10 mouse cellular contexts compared by ENCODE assay signal in genomic region chr17:86832562-86833327, GRCm38 (mm10).
DNase-seq lines count a peak whose midpoint lies in the region; ATAC-seq lines count a peak whose summit lies in the region.
"Had no signal": no experiment of that assay in that cellular context is flagged by ENCODE, and none has a peak within 500 bp of the region (broad histone marks: within the 10 kb centered on the region; RNA-seq: fewer than 3 reads in every experiment).

No protein-coding gene starts in this region.

- no peak for ATAC-seq in kidney, embryonic 16.5 days (ENCODE audit: low FRiP score, low TSS enrichment)
- ATAC-seq in megakaryocyte-erythroid progenitor cell, adult 5-6 weeks (replicated peaks; ENCODE audit: low FRiP score, low TSS enrichment, poor library complexity, severe bottlenecking), result 0 out of 2 replicates have a peak, but pooled peaks have one; percentile 40

- H3K4me2 ChIP-seq in kidney, embryonic 16.5 days (replicated peaks; ENCODE audit: low read depth, low read length), result no peak overlapping the region
- H3K4me2 ChIP-seq: stomach, embryonic 15.5 days had no signal

- intact Hi-C loops in heart, postnatal 10 days (cut with DNase I), result no loop called here

- peaks cover 4% of the 10 kb centered on the region; the same call in 1 of the 2 replicates for H3K36me3 ChIP-seq in kidney, embryonic 16.5 days (ENCODE audit: insufficient read depth, low read length)
- H3K36me3 ChIP-seq: stomach, embryonic 15.5 days had no signal

- H3K9ac ChIP-seq in kidney, embryonic 16.5 days (replicated peaks; ENCODE audit: low read length), result no peak overlapping the region
- H3K9ac ChIP-seq: stomach, embryonic 15.5 days had no signal

- no peaks in the 10 kb centered on the region for H3K4me1 ChIP-seq in kidney, embryonic 16.5 days (ENCODE audit: insufficient read depth, low read length)
- H3K4me1 ChIP-seq: stomach, embryonic 15.5 days had no signal

- 67% methylated on average over 19 of the region's 19 CpGs for WGBS in kidney, embryonic 16.5 days

- H3K27me3 ChIP-seq in kidney, embryonic 16.5 days (ENCODE audit: insufficient read depth, low read length), result no peaks in the 10 kb centered on the region
- H3K27me3 ChIP-seq: stomach, embryonic 15.5 days had no signal

- no peak overlapping the region for H3K27ac ChIP-seq in kidney, embryonic 16.5 days (ENCODE audit: low read length)
- H3K27ac ChIP-seq: stomach, embryonic 15.5 days had no signal

- DNase-seq in kidney, adult 9 months, result peak; percentile 39
- DNase-seq in ES-CJ7 (ENCODE audit: low read depth, low spot score), result peak; percentile 59
- peak; percentile 44 for DNase-seq in adrenal gland, adult 2 months
- peak; percentile 35 to 59 for DNase-seq in heart, postnatal 10 days
- no peak for DNase-seq in urinary bladder, postnatal 10 days (ENCODE audit: low spot score)
- DNase-seq in ovary, postnatal 10 days (ENCODE audit: low spot score), result no peak

- H3K4me3 ChIP-seq in kidney, embryonic 16.5 days (ENCODE audit: low read length), result no peak overlapping the region
- H3K4me3 ChIP-seq: erythroblast, embryonic 14.5 days; stomach, embryonic 15.5 days had no signal

- no peaks in the 10 kb centered on the region for H3K9me3 ChIP-seq in kidney, embryonic 16.5 days (ENCODE audit: low read length)
- H3K9me3 ChIP-seq: stomach, embryonic 15.5 days had no signal

Comparison
In these comparisons a context has a peak if more than half of its experiments do, and no peak if none do; other contexts are left out.
1. DNase-seq: peak in kidney, adult 9 months (single experiment), ES-CJ7 (single experiment), adrenal gland, adult 2 months (single experiment) and heart, postnatal 10 days (2 of 2); none in urinary bladder, postnatal 10 days (single experiment) and ovary, postnatal 10 days (single experiment).